Mouse (Mus musculus): ENCODE measurements around the gene Wdr35. TPM values are rescaled to one million over a fixed set of nuclear protein-coding genes. Genes with fewer than 3 reads are reported as not detected.
"Not testable (repeated sequence)": the region's sequence is repeated elsewhere in the genome, so short reads cannot be mapped to it uniquely, and the experiment has no call there.

Gene Wdr35
- polyA plus RNA-seq, 1 experiment from 2014 or later = 20.6 TPM

DNA sequence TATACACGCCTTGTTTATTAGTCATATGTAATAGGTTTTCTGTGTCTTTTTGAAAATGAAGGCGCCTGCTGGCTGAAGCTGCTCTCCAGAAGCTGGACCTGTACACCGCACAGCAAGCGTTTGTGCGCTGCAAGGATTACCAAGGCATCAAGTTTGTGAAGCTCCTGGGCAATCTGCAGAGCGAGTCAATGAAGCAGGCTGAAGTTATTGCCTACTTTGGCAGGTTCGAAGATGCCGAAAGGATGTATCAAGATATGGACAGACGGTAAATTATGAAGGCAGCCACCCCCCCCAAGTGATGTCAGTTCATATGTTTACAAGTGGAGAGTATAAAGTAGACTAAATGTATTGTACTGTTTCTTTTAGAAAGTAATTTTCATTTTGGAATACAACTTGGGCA lies 42.7 kb downstream of the Wdr35 start:
- peaks cover 22% of the 10 kb centered on the region for H3K36me3 ChIP-seq
- no peaks in the 10 kb centered on the region for H3K4me1 ChIP-seq
- no peak overlapping the region for H3K9ac ChIP-seq
- no peak overlapping the region for H3K4me2 ChIP-seq (replicated peaks)
- ATAC-seq (ENCODE audit: low FRiP score, low read depth) = no peak
- H3K27me3 ChIP-seq (replicated peaks) = no peaks in the 10 kb centered on the region
- WGBS = 96% methylated on average over 9 of the region's 9 CpGs
- H3K9me3 ChIP-seq = no peaks in the 10 kb centered on the region
- H3K27ac ChIP-seq = no peak overlapping the region
- H3K4me3 ChIP-seq = no peak overlapping the region

DNA sequence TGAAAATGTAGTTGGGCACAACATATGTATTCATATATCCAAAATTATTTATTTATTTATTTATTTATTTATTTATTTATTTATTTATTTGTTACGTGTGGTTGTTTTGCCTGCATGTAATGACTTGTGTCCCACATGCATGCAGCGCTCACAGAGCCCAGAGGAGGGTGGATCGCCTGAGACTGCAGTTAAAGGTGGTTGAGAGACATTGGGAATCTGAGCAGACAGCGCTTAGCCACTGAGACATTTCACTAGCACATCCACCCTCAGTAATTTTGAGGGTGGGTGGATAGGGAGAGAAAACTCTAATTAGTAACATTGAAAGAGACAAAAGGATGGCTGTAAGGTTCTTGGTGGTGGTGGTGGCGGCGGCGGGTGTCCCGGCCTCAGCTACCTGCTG lies 46.7 kb downstream of the Wdr35 start:
- Histone ChIP-seq H3K4me1 (no peaks in the 10 kb centered on the region), H3K36me3 (peaks cover 23% of the 10 kb centered on the region), H3K9ac (no peak overlapping the region), H3K9me3 (no peaks in the 10 kb centered on the region), H3K4me3 (no peak overlapping the region), H3K27me3 (replicated peaks) (no peaks in the 10 kb centered on the region), H3K4me2 (replicated peaks) (no peak overlapping the region), H3K27ac (no peak overlapping the region)
- ATAC-seq (ENCODE audit: low FRiP score, low read depth) = no peak
- WGBS = 89% methylated on average over 8 of the region's 8 CpGs

DNA sequence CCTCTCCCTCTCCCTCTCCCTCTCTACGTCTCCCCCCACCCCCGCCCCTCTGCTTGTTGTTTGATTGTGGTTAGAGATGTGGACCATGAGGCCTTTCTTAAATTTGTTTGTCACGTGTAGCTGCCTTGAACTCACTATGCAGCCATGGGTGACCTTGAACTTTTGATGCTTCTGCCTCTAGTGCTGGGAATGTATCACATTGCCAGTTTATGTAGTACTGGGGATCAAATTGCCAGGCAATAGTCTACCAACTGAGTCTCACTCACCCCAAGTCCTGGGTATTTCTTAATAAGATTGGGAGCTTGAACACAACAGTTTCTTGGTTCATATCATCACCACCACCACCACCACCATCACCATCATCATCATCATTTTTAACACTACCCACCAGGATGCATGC lies 47.3 kb downstream of the Wdr35 start:
- WGBS = 76% methylated on average over 3 of the region's 3 CpGs
- Histone ChIP-seq H3K27ac (no peak overlapping the region), H3K4me2 (replicated peaks) (no peak overlapping the region), H3K4me1 (no peaks in the 10 kb centered on the region), H3K36me3 (peaks cover 23% of the 10 kb centered on the region), H3K9ac (no peak overlapping the region), H3K27me3 (replicated peaks) (no peaks in the 10 kb centered on the region), H3K4me3 (no peak overlapping the region), H3K9me3 (no peaks in the 10 kb centered on the region)
- ATAC-seq (ENCODE audit: low FRiP score, low read depth) = no peak

DNA sequence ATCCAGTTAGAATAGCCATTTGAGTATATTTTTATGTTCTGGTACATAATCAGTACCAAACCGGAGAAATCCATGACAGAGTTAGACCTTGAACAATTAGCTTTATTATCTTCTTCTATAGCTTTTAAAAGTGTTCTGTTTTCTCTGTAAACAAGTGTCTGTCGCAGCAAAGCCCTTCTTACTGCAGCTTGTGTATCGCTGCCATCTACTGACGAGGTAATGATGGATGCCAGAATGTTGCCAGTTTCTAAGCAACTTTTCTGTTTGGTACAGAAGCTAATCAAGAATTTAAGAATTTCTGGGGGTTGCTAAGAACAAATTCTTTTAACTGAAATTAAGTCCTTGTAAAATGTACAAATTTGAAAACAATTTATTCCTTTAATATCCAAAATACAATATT lies 49.3 kb downstream of the Wdr35 start:
- Histone ChIP-seq H3K9ac (no peak overlapping the region), H3K4me2 (replicated peaks) (no peak overlapping the region), H3K27me3 (replicated peaks) (no peaks in the 10 kb centered on the region), H3K4me3 (no peak overlapping the region), H3K9me3 (no peaks in the 10 kb centered on the region), H3K4me1 (no peaks in the 10 kb centered on the region), H3K27ac (no peak overlapping the region), H3K36me3 (peaks cover 11% of the 10 kb centered on the region)
- ATAC-seq (ENCODE audit: low FRiP score, low read depth) = no peak
- 67% methylated on average over 4 of the region's 4 CpGs for WGBS

DNA sequence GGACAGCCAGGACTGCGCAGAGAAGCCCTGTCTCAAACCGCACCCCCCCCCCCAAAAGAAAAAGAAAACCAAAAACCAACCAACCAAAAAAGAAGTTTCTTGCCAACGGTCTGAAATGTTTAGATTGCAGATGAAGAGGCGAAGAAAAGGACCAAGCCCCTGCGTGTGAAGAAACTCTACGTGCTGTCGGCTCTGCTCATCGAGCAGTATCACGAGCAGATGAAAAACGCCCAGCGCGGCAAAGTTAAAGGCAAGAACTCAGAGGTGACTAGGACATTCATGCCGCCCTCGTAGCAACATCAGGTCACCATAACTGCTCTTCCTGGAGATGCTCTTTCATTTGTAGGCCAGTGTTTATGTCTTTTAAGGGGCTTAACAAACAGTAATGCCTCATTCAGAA lies 50.4 kb downstream of the Wdr35 start:
- whole genome bisulfite sequencing = 96% methylated on average over 14 of the region's 14 CpGs
- Histone ChIP-seq H3K27me3 (replicated peaks) (no peaks in the 10 kb centered on the region), H3K4me3 (no peak overlapping the region), H3K4me1 (no peaks in the 10 kb centered on the region), H3K36me3 (peaks cover 3% of the 10 kb centered on the region; the same call in 1 of the 2 replicates), H3K9me3 (no peaks in the 10 kb centered on the region), H3K4me2 (replicated peaks) (no peak overlapping the region), H3K9ac (no peak overlapping the region), H3K27ac (no peak overlapping the region)
- ATAC-seq (ENCODE audit: low FRiP score, low read depth) = no peak

DNA sequence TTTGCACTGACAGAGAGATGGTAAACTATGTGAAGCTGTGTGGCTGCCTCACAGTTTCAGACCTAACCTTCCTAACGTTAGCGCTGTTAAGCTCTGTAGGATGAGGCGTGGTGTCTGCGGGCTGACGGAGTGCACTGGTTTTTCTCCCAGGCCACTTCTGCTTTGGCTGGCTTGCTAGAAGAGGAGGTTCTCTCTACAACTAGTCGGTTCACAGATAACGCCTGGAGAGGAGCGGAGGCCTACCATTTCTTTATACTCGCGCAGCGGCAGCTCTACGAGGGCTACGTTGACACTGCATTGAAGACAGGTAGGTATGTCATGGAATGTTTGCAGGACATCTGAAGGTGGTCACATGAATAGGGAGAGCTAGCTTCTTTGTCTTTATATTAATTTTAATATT lies 51.0 kb downstream of the Wdr35 start:
- Histone ChIP-seq H3K4me3 (no peak overlapping the region), H3K9ac (no peak overlapping the region), H3K27me3 (replicated peaks) (no peaks in the 10 kb centered on the region), H3K36me3 (peaks cover 3% of the 10 kb centered on the region; the same call in 1 of the 2 replicates), H3K4me2 (replicated peaks) (no peak overlapping the region), H3K9me3 (no peaks in the 10 kb centered on the region), H3K4me1 (no peaks in the 10 kb centered on the region), H3K27ac (no peak overlapping the region)
- no peak for ATAC-seq (ENCODE audit: low FRiP score, low read depth)
- WGBS = 87% methylated on average over 13 of the region's 13 CpGs

DNA sequence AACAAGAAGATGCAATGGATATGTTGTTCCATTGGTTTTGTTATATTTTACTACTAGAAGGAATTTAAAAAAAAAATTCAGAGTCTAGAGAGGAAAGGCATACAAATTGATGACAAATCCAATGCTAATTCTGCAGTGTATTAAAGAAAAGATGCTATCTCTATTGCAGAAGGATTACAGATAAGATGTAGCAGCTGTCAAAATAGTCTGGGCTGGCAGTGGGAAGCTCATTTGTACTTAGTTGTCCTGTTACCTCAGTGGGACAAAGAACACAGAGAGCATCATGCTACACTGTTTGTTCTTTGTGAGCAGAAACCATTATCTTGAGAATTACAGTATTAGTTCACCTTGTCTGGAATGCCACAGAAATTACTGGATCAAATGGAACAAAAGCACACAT lies 53.2 kb downstream of the Wdr35 start:
- Histone ChIP-seq H3K4me3 (no peak overlapping the region), H3K27me3 (replicated peaks) (no peaks in the 10 kb centered on the region), H3K4me2 (replicated peaks) (no peak overlapping the region), H3K27ac (no peak overlapping the region), H3K4me1 (no peaks in the 10 kb centered on the region; the same call in 1 of the 2 replicates), H3K9ac (no peak overlapping the region), H3K9me3 (no peaks in the 10 kb centered on the region), H3K36me3 (peaks cover 3% of the 10 kb centered on the region; the same call in 1 of the 2 replicates)
- ATAC-seq (ENCODE audit: low FRiP score, low read depth) = no peak

DNA sequence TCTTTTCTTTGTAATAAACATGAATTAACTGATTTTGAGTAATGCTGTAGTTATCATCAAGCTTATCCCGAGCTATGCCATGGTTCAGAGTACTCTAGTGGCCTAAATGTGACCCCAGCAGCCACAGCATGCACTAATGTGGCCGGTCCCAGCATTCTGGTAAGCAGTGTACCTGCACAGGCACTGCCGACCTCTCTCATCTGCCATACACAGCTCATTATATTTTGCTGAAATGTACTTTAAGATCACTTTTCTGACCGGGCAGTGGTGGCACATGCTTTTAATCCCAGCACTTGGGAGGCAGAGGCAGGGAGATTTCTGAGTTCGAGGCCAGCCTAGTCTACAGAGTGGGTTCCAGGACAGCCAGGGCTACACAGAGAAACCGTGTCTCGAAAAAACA lies 55.1 kb downstream of the Wdr35 start:
- not testable (repeated sequence) for ATAC-seq (ENCODE audit: low FRiP score, low read depth); H3K4me1 ChIP-seq; H3K27ac ChIP-seq; H3K27me3 ChIP-seq (replicated peaks); H3K4me2 ChIP-seq (replicated peaks); H3K36me3 ChIP-seq; H3K4me3 ChIP-seq; H3K9ac ChIP-seq; H3K9me3 ChIP-seq
- WGBS = 90% methylated on average over 7 of the region's 7 CpGs

DNA sequence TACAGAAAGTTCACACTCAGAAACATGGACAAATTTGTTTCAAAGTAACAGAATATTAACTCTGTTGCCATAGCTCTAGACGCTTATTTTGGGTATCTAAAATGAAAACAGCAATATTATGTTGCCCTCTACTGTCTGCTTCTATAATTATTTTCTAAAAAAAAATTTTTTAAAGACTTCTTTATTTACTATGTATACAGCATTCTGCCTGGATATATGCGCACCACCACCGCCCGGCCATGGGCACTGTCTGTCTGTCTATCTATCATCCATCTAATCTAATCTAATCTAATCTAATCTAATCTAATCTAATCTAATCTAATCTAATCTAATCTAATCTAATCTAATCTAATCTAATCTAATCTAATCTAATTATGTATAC lies 55.8 kb downstream of the Wdr35 start:
- no peaks in the 10 kb centered on the region for H3K9me3 ChIP-seq
- peak overlapping the region; percentile 72 for H3K4me2 ChIP-seq (replicated peaks)
- 68% methylated on average over 4 of the region's 4 CpGs for WGBS
- H3K36me3 ChIP-seq = no peaks in the 10 kb centered on the region; the same call in 1 of the 2 replicates
- no peaks in the 10 kb centered on the region for H3K27me3 ChIP-seq (replicated peaks)
- peak overlapping the region; percentile 86; the same call in 1 of the 2 replicates for H3K9ac ChIP-seq
- peak overlapping the region; percentile 68 for H3K4me3 ChIP-seq
- peak; percentile 64 for ATAC-seq (ENCODE audit: low FRiP score, low read depth)
- no peak overlapping the region for H3K27ac ChIP-seq
- H3K4me1 ChIP-seq = no peaks in the 10 kb centered on the region; the same call in 1 of the 2 replicates

DNA sequence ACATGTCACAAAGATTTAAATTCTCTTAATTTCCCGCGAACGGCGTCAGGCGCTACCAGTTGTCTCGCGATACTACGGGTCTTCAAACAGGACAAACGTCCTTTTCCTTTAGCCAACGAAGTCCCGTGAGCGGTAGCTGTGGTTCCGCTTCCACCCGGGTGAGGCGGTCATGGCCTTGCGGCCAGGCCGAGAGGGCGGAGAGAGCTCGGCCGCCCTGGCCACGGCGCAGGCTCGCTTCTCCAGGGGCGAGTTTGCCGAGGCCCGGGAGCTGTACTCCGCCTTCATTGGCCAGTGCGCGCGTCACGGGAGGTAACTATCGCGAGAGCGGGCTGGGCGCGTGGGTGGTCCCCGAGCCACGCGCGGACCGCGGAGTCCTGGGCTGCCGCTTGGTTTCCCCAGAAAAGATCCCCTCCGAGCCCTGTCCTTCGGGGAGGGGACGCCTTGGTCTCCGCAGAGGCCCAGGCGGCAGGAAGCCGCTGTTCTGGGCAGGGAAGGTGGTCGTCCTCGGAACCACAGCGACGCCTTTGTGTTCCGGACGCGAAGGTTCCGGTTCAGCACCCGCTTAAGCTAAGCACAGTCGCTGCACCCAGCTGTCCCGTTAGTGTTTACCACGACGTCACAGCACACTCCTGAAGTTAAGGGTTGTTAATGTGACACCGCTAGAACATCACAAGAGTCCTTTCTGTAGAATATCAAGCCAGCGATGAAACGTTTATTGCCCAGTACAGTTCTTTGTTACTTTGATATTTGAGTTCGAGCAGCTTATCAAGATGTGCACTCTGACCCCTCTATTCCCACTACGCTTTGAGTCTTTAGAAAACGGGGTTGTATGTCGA lies 56.4 kb downstream of the Wdr35 start, which contains the start of gene Ttc32:
TSS of gene Ttc32 (plus strand) at position 110 of the 836 bp plus-strand sequence.
- peak; percentile 96 for ATAC-seq (ENCODE audit: low FRiP score, low read depth)
- peak within 1 kb of the TSS; percentile 72 for H3K4me2 ChIP-seq (replicated peaks)
- H3K36me3 ChIP-seq = no peaks in the 10 kb centered on the region; the same call in 1 of the 2 replicates
- H3K4me3 ChIP-seq = peak within 1 kb of the TSS; percentile 68
- peak within 1 kb of the TSS; percentile 94 for H3K27ac ChIP-seq
- H3K4me1 ChIP-seq = no peaks in the 10 kb centered on the region; the same call in 1 of the 2 replicates
- no peaks in the 10 kb centered on the region for H3K9me3 ChIP-seq
- H3K27me3 ChIP-seq (replicated peaks) = no peaks in the 10 kb centered on the region
- under 1% methylated on average over 69 of the region's 69 CpGs for WGBS
- peak within 1 kb of the TSS; percentile 86 for H3K9ac ChIP-seq

DNA sequence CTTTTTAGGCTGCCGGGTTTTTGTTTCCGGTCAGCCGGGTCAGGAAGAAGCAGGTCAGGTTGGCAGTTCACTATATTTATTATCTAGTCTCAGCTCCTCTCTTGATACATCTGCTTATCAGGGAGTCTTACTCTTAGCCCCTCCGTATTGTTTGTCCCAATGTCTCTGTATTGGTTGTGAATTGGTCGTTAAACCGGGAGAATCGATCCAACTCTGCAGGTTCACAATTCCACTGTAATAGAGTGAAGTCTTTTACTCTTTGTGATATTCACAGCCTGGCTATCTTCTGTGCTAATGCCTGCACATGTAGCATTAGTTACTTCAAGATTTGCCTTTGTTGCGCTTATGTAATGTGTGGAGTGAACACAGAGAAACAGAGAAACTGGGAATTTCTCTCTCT lies 57.5 kb downstream of the Wdr35 start:
- WGBS = 63% methylated on average over 8 of the region's 8 CpGs
- Histone ChIP-seq H3K4me2 (replicated peaks) (peak overlapping the region; percentile 72), H3K27ac (no peak overlapping the region), H3K9ac (peak overlapping the region; percentile 86), H3K4me1 (no peaks in the 10 kb centered on the region; the same call in 1 of the 2 replicates), H3K36me3 (no peaks in the 10 kb centered on the region; the same call in 1 of the 2 replicates), H3K4me3 (peak overlapping the region; percentile 68), H3K9me3 (no peaks in the 10 kb centered on the region), H3K27me3 (replicated peaks) (no peaks in the 10 kb centered on the region)
- no peak for ATAC-seq (ENCODE audit: low FRiP score, low read depth)

DNA sequence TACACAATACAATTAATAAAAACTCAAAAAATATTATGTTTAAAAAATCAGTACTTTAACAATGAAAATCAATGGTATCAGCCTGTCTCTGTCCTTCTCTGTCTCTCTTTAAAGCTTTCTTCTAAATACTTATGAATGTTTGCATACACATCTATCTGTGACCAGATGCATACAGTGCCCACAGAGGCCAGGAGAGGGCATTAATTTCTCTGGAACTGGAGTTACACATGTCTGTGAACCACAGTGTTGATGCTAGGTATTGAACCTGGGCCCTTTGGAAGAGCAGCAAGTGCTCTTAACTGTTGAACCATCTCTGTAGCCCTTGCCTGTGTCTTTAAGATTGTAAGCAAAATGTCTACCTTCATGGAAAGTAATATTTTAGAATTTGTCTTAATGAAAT lies 59.4 kb downstream of the Wdr35 start:
- Histone ChIP-seq H3K9me3 (no peaks in the 10 kb centered on the region), H3K9ac (no peak overlapping the region), H3K4me2 (replicated peaks) (no peak overlapping the region), H3K27me3 (replicated peaks) (no peaks in the 10 kb centered on the region), H3K4me1 (no peaks in the 10 kb centered on the region; the same call in 1 of the 2 replicates), H3K27ac (no peak overlapping the region), H3K36me3 (no peaks in the 10 kb centered on the region; the same call in 1 of the 2 replicates), H3K4me3 (no peak overlapping the region)
- no peak for ATAC-seq (ENCODE audit: low FRiP score, low read depth)

DNA sequence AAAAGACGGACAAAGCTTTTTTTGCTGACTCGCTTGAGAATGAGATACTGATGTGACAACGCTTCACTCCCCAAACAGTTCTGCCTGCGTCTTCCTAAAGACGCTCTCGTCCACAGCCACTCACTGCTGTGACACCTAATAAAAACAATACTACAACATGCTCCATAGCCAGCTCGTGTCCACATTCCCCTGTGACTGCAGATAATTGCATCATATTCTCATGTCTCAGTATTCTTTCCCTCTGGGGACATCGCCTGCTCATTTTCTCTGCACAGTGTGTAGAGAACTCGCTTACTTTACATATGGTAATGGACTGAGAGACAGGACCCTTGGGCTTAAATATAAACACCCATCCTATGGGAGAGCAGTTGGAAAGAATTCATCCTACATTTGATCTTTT lies 62.7 kb downstream of the Wdr35 start:
- 80% methylated on average over 9 of the region's 9 CpGs for WGBS
- no peak overlapping the region for H3K4me2 ChIP-seq (replicated peaks)
- H3K9me3 ChIP-seq = no peaks in the 10 kb centered on the region

More for the DNA sequence above, 62.7 kb downstream of the Wdr35 start:
- Histone ChIP-seq H3K27me3 (replicated peaks) (no peaks in the 10 kb centered on the region), H3K9ac (no peak overlapping the region), H3K4me1 (no peaks in the 10 kb centered on the region), H3K4me3 (no peak overlapping the region), H3K27ac (no peak overlapping the region), H3K36me3 (0 out of 2 replicates have a peak, but pooled peaks cover 3% of the 10 kb centered on the region)
- ATAC-seq (ENCODE audit: low FRiP score, low read depth) = no peak

All from neural tube, embryonic 12.5 days (tissue).